Mouse (Mus musculus): ENCODE results near the gene Ddx19b.
"Not testable (repeated sequence)": the region's sequence is repeated elsewhere in the genome, so short reads cannot be mapped to it uniquely, and the experiment has no call there.

The Ddx19b gene

GRCm38 (mm10) chr8:111034276-111034675 is 2.7 kb upstream of the Ddx19b start:
- no peak for DNase-seq (ENCODE audit: low read depth, low spot score)

- DNase-seq (ENCODE audit: low read depth, low spot score) = peak; percentile 100
Observed at GRCm38 (mm10) chr8:111033482-111034215, 2.1 kb upstream of the Ddx19b start.

- no peak for DNase-seq (ENCODE audit: low read depth, low spot score)
Observed at GRCm38 (mm10) chr8:111032916-111033315, 1.4 kb upstream of the Ddx19b start, which contains the start of gene Aars. Gene Aars, plus strand, starts transcription at chr8:111033144.

GRCm38 (mm10) chr8:111030045-111030444 is 1.5 kb downstream of the Ddx19b start:
- no peak for DNase-seq (ENCODE audit: low read depth, low spot score)

- no peak for DNase-seq (ENCODE audit: low read depth, low spot score)
Observed at GRCm38 (mm10) chr8:111029589-111029988, 2.0 kb downstream of the Ddx19b start.

- DNase-seq (ENCODE audit: low read depth, low spot score) = no peak
Observed at GRCm38 (mm10) chr8:111027391-111027937, 4.1 kb downstream of the Ddx19b start.

GRCm38 (mm10) chr8:111026609-111027008 is 4.9 kb downstream of the Ddx19b start:
- not testable (repeated sequence) for DNase-seq (ENCODE audit: low read depth, low spot score)

- not testable (repeated sequence) for DNase-seq (ENCODE audit: low read depth, low spot score)
Observed at GRCm38 (mm10) chr8:111010230-111010991, 21.1 kb downstream of the Ddx19b start.

- DNase-seq (ENCODE audit: low read depth, low spot score) = peak; percentile 78
Observed at GRCm38 (mm10) chr8:110997547-110998531, 33.7 kb downstream of the Ddx19b start, which contains the start of gene Ddx19a. Gene Ddx19a, minus strand, starts transcription at chr8:110997800.

GRCm38 (mm10) chr8:110996641-110997430 is 34.7 kb downstream of the Ddx19b start:
- no peak for DNase-seq (ENCODE audit: low read depth, low spot score)

GRCm38 (mm10) chr8:110990017-110990416 is 41.5 kb downstream of the Ddx19b start:
- no peak for DNase-seq (ENCODE audit: low read depth, low spot score)

- DNase-seq (ENCODE audit: low read depth, low spot score) = no peak
Observed at GRCm38 (mm10) chr8:110987805-110988744, 43.5 kb downstream of the Ddx19b start.

- no peak for DNase-seq (ENCODE audit: low read depth, low spot score)
Observed at GRCm38 (mm10) chr8:110981304-110981703, 50.2 kb downstream of the Ddx19b start.

GRCm38 (mm10) chr8:110977987-110978386 is 53.6 kb downstream of the Ddx19b start:
- not testable (repeated sequence) for DNase-seq (ENCODE audit: low read depth, low spot score)

- DNase-seq (ENCODE audit: low read depth, low spot score) = not testable (repeated sequence)
Observed at GRCm38 (mm10) chr8:110976532-110976931, 55.0 kb downstream of the Ddx19b start.

GRCm38 (mm10) chr8:110969910-110970770 is 61.4 kb downstream of the Ddx19b start:
- peak; percentile 99 for DNase-seq (ENCODE audit: low read depth, low spot score)

GRCm38 (mm10) chr8:110967326-110967725 is 64.2 kb downstream of the Ddx19b start:
- DNase-seq (ENCODE audit: low read depth, low spot score) = no peak

- DNase-seq (ENCODE audit: low read depth, low spot score) = no peak
Observed at GRCm38 (mm10) chr8:110966586-110966985, 65.0 kb downstream of the Ddx19b start.

All from WW6 (cell line).